Mouse (Mus musculus): ENCODE data around the gene C1ql2. TPM values are rescaled to one million over a fixed set of nuclear protein-coding genes. Genes with fewer than 3 reads are reported as not detected.

C1ql2 gene
- polyA plus RNA-seq, 1 experiment from 2014 or later, result 3.3 TPM

Other genes with a start within 250 kb of the C1ql2 start
- 582 and 680 TPM in 2 replicates for gene Dbi, start 219.5 kb upstream of the C1ql2 start, polyA plus RNA-seq (2016; fragmentation: Nextera tagmentation; extraction: Ambion mirVana)
- gene 3110009E18Rik, start 219.4 kb upstream of the C1ql2 start, polyA plus RNA-seq (2016; fragmentation: Nextera tagmentation; extraction: Ambion mirVana), result 17.0 and 22.6 TPM in 2 replicates
- 2.4 and 3.6 TPM in 2 replicates for gene Steap3, start 67.9 kb upstream of the C1ql2 start, polyA plus RNA-seq (2016; fragmentation: Nextera tagmentation; extraction: Ambion mirVana)
- gene Marco, start 164.4 kb downstream of the C1ql2 start, polyA plus RNA-seq (2016; fragmentation: Nextera tagmentation; extraction: Ambion mirVana), result not detected in 2 replicates